Mouse (Mus musculus) megakaryocyte, embryonic 14.5 days (primary cell): ENCODE results near the gene Vpreb2. TPM values are rescaled to one million over a fixed set of nuclear protein-coding genes. Genes with fewer than 3 reads are reported as not detected.

Source experiments
- H3K27me3 ChIP-seq: replicated peaks from 2 replicates; pipeline ENCODE3; 2012; ENCODE audit warnings: inconsistent platforms
- H3K36me3 ChIP-seq: replicated peaks from 2 replicates; pipeline ENCODE3; 2012; ENCODE audit warnings: low read length, inconsistent platforms, mixed read lengths
- H3K4me1 ChIP-seq: 2 replicates; pipeline ENCODE4 v1.6.1; 2012; ENCODE audit warnings: inconsistent platforms
- H3K4me3 ChIP-seq: replicated peaks from 2 replicates; pipeline ENCODE3; 2012; ENCODE audit warnings: moderate library complexity, mild to moderate bottlenecking, inconsistent platforms
- H3K9me3 ChIP-seq: 2 replicates; pipeline ENCODE4 v1.6.1; 2012; ENCODE audit warnings: inconsistent platforms
- FLI1 ChIP-seq: IDR thresholded peaks from 2 replicates; pipeline ENCODE4 v1.6.1; 2012; ENCODE audit warnings: low read length, inconsistent platforms, mixed read lengths
- GATA1 ChIP-seq: IDR thresholded peaks from 3 replicates; pipeline ENCODE4 v1.6.1; 2012; ENCODE audit warnings: mixed read lengths, low read length, inconsistent platforms, borderline replicate concordance
- polyA plus RNA-seq: library from polyadenylated mRNA; stranded (reverse); fragments of >175 nt; gene quantifications from 2 replicates; pipeline ENCODE4 v1.2.3, GENCODE M21; 2012; ENCODE audit warnings: low replicate concordance; ENCODE audit not compliant: insufficient read depth

Gene Vpreb2
- not detected in 2 replicates for polyA plus RNA-seq

DNA sequence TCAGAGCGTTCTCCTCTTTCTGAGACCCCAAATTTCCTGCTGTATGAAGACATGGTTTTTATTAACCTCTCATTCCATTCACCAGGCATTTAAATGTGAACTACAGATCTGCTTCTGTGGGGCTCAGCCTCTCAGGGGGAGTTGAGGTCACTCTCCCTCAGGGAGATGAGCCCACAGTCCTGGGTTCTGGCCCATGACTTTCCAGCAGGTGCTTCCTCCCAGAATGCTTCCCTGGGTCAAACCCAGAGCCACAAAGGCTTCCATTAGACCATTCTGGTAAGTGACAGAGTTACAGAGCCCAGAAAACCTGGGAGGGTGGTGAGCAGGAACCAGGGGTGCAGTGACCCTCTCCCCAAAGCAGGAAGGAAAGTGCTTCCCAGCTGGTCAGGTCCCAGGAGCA is at the start of gene Vpreb2:
Gene Vpreb2 (plus strand): TSS at position 301 of the 400 bp plus-strand sequence.
- Histone ChIP-seq H3K27me3 (peaks cover 15% of the 10 kb centered on the region), H3K36me3 (no peaks in the 10 kb centered on the region), H3K4me3 (no peak within 1 kb of the TSS)

DNA sequence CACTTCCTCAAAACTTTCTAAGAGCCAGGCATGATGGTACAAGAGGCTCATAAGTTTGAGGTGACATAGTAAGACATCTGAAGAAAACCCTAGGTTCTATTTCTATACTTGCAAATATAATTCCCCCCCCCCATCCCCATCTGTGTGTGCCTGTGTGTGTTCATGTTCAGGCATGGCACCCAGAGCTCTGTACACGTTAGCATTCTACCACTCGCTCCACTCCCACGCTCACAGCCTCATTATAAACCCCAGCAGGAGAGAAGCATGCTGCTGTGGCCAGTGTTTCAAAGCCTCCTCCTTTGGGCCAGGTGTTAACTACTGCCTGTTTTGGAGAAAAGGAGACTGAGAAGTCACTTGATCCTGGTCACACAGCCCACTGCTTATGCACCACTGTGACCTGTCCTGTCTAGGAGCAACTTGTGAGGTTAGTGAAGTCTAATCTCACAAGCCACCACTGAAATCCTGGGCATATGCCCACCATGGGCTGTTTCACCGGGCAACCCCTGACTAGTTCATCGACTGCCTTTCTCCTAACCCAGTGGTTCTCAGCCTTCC is 48.2 kb upstream of the Vpreb2 start:
- no peaks in the 10 kb centered on the region for H3K27me3 ChIP-seq
- no peak overlapping the region for H3K4me3 ChIP-seq
- no peaks in the 10 kb centered on the region for H3K9me3 ChIP-seq
- H3K4me1 ChIP-seq, result peaks cover 80% of the 10 kb centered on the region
- peaks cover 3% of the 10 kb centered on the region for H3K36me3 ChIP-seq
- no peak for TF ChIP-seq FLI1
- no peak for TF ChIP-seq GATA1

More for the DNA sequence above, at the start of gene Vpreb2:
- no peak for TF ChIP-seq GATA1
- TF ChIP-seq FLI1, result no peak
- Histone ChIP-seq H3K9me3 (peaks cover 6% of the 10 kb centered on the region; the same call in 1 of the 2 replicates), H3K4me1 (peaks cover 21% of the 10 kb centered on the region)

DNA sequence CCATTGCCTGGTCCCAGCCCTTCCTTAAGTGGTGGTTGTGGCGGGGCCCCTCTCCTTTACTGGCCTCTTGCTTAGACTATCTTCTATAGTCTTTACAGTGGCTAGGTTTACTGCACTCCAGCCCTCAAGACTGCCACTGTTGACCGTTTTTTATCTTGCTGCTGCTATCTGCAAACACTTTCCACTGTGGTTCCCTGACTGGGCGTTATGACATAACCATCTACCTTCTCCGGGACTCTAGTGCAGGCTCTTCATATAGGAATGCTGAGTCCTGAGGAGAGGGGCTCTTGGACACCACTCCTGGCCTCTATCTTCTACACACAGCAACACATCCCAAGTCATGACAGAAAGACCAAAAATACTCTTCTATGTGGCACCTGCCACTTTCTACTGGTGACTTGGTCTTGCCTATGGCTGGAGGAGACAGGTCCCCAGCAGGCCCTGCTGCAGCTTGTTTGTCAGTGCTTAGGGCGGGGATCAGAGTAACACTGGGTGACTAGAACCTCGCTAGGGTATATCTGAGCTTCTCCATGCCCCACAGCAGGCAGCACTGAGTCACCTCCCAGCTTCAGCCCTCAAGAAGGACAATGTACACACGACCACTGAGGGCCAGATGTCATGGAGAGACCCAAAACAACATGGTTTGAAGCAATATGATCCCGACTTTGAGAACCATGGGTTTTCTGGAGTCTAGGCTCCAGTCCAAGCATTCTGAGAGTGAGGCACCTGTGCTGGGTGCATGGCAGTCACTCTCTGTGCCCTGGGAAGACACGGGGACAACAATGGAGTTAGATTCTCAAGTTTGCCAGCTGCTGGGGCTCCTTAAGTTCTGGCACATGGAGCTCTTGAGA is 46.4 kb upstream of the Vpreb2 start:
- Histone ChIP-seq H3K27me3 (no peaks in the 10 kb centered on the region), H3K9me3 (no peaks in the 10 kb centered on the region), H3K36me3 (no peaks in the 10 kb centered on the region), H3K4me1 (peaks cover 88% of the 10 kb centered on the region), H3K4me3 (no peak overlapping the region)
- TF ChIP-seq GATA1 (no peak), FLI1 (no peak)

DNA sequence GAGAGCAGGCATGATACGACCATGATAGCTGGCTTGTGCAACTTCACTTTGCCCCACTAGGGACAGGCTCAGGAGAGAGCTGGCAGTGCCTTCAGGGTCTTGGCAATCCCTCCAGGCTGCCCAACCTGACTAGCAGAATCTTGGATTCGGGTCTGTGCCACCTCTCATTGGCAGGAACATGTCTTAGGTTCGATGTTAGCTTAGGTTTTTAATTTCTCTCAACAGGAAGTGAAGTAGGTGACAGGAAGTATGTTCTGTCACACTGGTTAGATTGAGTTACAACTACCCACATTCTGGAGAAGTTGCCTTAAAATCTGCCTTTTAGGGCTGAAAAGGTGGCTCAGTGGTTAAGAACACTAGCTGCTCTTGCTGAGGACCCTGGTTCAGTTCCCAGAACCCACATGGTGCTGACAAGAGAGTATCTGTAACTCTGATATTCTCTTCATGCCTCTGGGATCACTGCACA is 45.8 kb upstream of the Vpreb2 start:
- no peak for TF ChIP-seq FLI1
- TF ChIP-seq GATA1, result no peak
- H3K27me3 ChIP-seq, result no peaks in the 10 kb centered on the region
- peaks cover 88% of the 10 kb centered on the region for H3K4me1 ChIP-seq
- no peaks in the 10 kb centered on the region for H3K9me3 ChIP-seq
- H3K4me3 ChIP-seq, result no peak overlapping the region
- no peaks in the 10 kb centered on the region for H3K36me3 ChIP-seq

DNA sequence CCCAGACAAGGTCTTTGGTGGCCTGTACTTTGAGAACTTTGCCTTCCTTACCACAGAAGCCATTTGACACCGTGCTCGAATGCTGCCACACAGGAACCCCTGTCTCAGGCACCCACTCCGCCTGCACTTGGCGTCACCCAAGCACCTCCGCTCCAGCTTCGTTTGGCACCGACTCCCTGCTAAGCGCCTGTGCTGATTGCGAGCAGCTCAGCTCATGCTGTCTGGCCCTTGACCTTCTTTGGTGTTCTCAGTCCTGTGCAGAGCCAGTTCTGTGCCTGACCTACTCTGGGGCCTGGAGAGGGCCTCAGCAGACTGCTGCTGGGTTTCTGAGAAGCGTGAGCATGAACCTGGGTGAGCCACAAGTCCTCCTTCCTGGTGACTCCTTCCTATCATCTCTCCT is 43.5 kb upstream of the Vpreb2 start:
- Histone ChIP-seq H3K4me3 (peak overlapping the region; percentile 29), H3K36me3 (no peaks in the 10 kb centered on the region), H3K27me3 (no peaks in the 10 kb centered on the region), H3K9me3 (no peaks in the 10 kb centered on the region), H3K4me1 (peaks cover 70% of the 10 kb centered on the region)
- TF ChIP-seq GATA1, result no peak

DNA sequence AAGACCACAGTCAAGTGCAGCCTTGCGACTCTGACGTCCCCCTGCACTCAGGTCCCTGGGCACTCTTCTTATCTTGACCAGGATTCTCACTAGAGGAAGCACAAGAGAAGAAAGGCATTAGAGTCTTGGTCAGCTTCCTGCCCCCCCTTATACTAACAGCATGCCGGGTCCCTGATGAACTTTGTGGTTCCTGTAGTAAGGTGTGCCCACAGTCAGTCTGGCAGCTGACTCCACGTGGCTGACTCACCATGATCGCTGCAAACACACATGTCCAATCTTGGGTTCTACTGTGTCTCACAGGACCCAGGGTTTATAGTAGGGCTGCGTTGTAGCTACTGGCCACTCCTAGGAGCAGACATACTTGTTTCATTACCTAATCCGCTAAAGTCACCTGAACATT is 42.0 kb upstream of the Vpreb2 start:
- Histone ChIP-seq H3K27me3 (no peaks in the 10 kb centered on the region), H3K9me3 (no peaks in the 10 kb centered on the region), H3K4me1 (peaks cover 65% of the 10 kb centered on the region), H3K4me3 (peak overlapping the region; percentile 51), H3K36me3 (no peaks in the 10 kb centered on the region)
- no peak for TF ChIP-seq GATA1
- TF ChIP-seq FLI1, result no peak

DNA sequence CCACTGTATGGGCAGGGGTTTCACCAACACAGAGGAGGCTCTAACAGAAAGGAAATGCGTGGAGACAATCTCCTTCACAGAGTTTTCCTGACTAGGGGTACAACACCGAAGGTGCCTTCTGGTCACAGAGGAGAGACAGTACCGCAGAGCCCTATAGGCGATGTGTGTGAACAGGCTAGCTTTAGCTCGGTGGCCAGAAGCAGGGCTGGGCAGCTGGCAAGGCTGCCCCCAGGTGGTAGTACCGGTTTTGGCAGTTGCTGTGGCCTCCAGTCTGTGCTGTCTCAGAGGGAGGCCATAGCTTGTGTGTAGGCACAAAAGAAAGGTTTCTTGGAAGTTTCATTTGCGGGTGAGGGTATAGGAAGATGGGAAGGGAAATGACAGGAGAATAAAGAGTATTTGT is 41.4 kb upstream of the Vpreb2 start:
- no peak for TF ChIP-seq FLI1
- no peak for TF ChIP-seq GATA1
- H3K27me3 ChIP-seq, result no peaks in the 10 kb centered on the region
- H3K4me3 ChIP-seq, result peak overlapping the region; percentile 67
- H3K9me3 ChIP-seq, result no peaks in the 10 kb centered on the region
- H3K36me3 ChIP-seq, result no peaks in the 10 kb centered on the region
- peaks cover 58% of the 10 kb centered on the region for H3K4me1 ChIP-seq

DNA sequence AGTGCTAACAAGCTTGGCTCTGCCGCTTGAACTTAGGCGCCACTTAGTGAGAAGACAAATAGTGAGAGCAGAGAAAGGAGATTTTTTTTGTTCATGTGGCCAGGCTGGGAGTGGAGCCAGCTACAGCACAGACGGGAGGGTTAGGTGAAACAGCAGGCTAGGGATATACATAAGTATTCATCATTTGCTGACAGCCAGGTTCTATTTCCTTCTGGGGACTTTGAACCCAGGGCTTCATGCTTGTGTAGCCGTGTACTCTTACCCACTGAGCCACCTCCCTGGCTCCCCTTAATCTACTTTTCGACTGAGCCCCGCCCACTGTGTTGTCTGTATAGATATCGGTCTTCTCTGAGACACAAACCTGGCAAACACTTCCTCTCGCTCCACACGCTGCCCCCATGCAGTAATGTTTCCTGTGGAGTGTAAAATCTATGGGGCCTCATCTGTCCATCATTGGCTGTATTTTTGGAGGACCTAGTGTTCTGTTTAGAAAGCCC is 40.9 kb upstream of the Vpreb2 start:
- H3K4me3 ChIP-seq, result peak overlapping the region; percentile 28
- H3K27me3 ChIP-seq, result no peaks in the 10 kb centered on the region
- H3K9me3 ChIP-seq, result no peaks in the 10 kb centered on the region
- TF ChIP-seq FLI1, result no peak
- TF ChIP-seq GATA1, result no peak
- no peaks in the 10 kb centered on the region for H3K36me3 ChIP-seq
- peaks cover 54% of the 10 kb centered on the region for H3K4me1 ChIP-seq

DNA sequence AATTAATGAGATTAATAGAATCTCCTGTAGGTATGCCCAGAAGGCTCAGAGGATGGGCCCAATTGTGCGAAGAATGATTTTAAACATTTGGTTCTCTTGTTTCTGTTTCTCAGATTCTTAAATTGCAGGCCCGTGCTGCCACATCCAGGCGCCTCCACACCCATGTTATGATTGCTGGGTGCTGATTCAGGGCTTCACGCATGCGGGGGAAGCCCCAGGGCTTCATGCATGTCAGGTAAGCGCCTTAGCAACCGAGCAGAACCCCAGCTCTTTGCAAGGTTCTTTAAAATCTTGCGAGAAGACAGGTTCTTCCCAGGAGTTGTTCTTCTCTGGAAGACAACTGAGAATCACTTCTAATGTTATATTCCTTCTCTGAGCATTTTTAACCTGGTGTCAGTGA is 36.8 kb upstream of the Vpreb2 start:
- no peaks in the 10 kb centered on the region for H3K36me3 ChIP-seq
- peaks cover 20% of the 10 kb centered on the region for H3K4me1 ChIP-seq
- TF ChIP-seq FLI1, result no peak
- TF ChIP-seq GATA1, result no peak
- no peak overlapping the region for H3K4me3 ChIP-seq
- H3K27me3 ChIP-seq, result peaks cover 17% of the 10 kb centered on the region
- H3K9me3 ChIP-seq, result 0 out of 2 replicates have a peak, but pooled peaks cover 2% of the 10 kb centered on the region
